Mouse (Mus musculus) MEL (cell line): ENCODE results near the gene Rnf26. TPM values are rescaled to one million over a fixed set of nuclear protein-coding genes. Genes with fewer than 3 reads are reported as not detected.

ENCODE experiments used
- DNase-seq: peaks from one replicate; pipeline ENCODE4 v3.0.0; 2011; ENCODE audit warnings: low read depth, low spot score
- H3K27ac ChIP-seq: 2 replicates; pipeline ENCODE4 v1.5.1; 2012; ENCODE audit warnings: low read depth, mild to moderate bottlenecking, control low read depth, low read length, moderate library complexity; ENCODE audit not compliant: control insufficient read depth
- H3K27me3 ChIP-seq, 2 experiments: fragments of 150-350 bp in 1 of 2; sonication (generic) in 1 of 2; 2 replicates each; pipeline ENCODE4 v1.6.1; 2012; ENCODE audit warnings: low read length in 2 of 2, mild to moderate bottlenecking in 2 of 2, improper control_type of control experiment in 1 of 2, moderate library complexity in 1 of 2; ENCODE audit not compliant: insufficient read depth in 2 of 2, control insufficient read depth in 1 of 2
- H3K36me3 ChIP-seq, 2 experiments: 2 replicates each; pipeline ENCODE4 v1.6.1; 2012 to 2014; ENCODE audit warnings: low read length in 2 of 2, improper control_type of control experiment in 1 of 2, inconsistent platforms in 1 of 2, mild to moderate bottlenecking in 1 of 2; ENCODE audit not compliant: insufficient read depth in 2 of 2, control insufficient read depth in 1 of 2
- H3K4me1 ChIP-seq, 2 experiments: fragments of 150-350 bp in 1 of 2; sonication (generic) in 1 of 2; 2 replicates each; pipeline ENCODE4 v1.6.1; 2012; ENCODE audit warnings: low read length in 2 of 2, improper control_type of control experiment in 1 of 2, mild to moderate bottlenecking in 1 of 2; ENCODE audit not compliant: insufficient read depth in 2 of 2, control insufficient read depth in 1 of 2
- H3K4me3 ChIP-seq, 2 experiments: fragments of 150-350 bp in 1 of 2; sonication (generic) in 1 of 2; 2 replicates each; pipeline ENCODE4 v1.5.1; 2012; ENCODE audit warnings: low read depth in 2 of 2, low read length in 2 of 2, mild to moderate bottlenecking in 2 of 2, moderate library complexity in 2 of 2, control low read depth in 1 of 2, improper control_type of control experiment in 1 of 2; ENCODE audit not compliant: control insufficient read depth in 1 of 2, insufficient read depth in 1 of 2
- H3K79me2 ChIP-seq: 2 replicates; pipeline ENCODE4 v1.6.1; 2012; ENCODE audit warnings: mild to moderate bottlenecking, low read length, moderate library complexity; ENCODE audit not compliant: control insufficient read depth, poor library complexity, insufficient read depth
- H3K9ac ChIP-seq: 2 replicates; pipeline ENCODE4 v1.6.1; 2012; ENCODE audit warnings: low read depth, mild to moderate bottlenecking, control low read depth, low read length, moderate library complexity; ENCODE audit not compliant: control insufficient read depth, poor library complexity, severe bottlenecking
- H3K9me3 ChIP-seq: fragments of 150-350 bp; sonication (generic); replicated peaks from 2 replicates; pipeline ENCODE4 v1.6.1; 2012; ENCODE audit warnings: mild to moderate bottlenecking, low read length, improper control_type of control experiment, moderate library complexity; ENCODE audit not compliant: insufficient read depth
- BHLHE40 ChIP-seq: IDR thresholded peaks from 2 replicates; pipeline ENCODE4 v1.6.1; 2012; ENCODE audit warnings: low read depth, mild to moderate bottlenecking, inconsistent platforms, low read length, improper control_type of control experiment, borderline replicate concordance
- CHD1 ChIP-seq: IDR thresholded peaks from 2 replicates; pipeline ENCODE4 v1.6.1; 2012; ENCODE audit warnings: low read depth, mild to moderate bottlenecking, inconsistent platforms, low read length, improper control_type of control experiment
- CTCF ChIP-seq, 3 experiments: IDR thresholded peaks in 2 of 3; conservative IDR thresholded peaks in 1 of 3; 2 replicates each; pipeline ENCODE4 v1.5.1; 2011 to 2012; ENCODE audit warnings: low read length in 3 of 3, low read depth in 2 of 3, mild to moderate bottlenecking in 2 of 3, improper control_type of control experiment in 1 of 3, inconsistent platforms in 1 of 3, mixed read lengths in 1 of 3, moderate library complexity in 1 of 3; ENCODE audit not compliant: control insufficient read depth in 1 of 3, insufficient read depth in 1 of 3, poor library complexity in 1 of 3, severe bottlenecking in 1 of 3
- E2F4 ChIP-seq: IDR thresholded peaks from 2 replicates; pipeline ENCODE4 v1.6.1; 2011; ENCODE audit warnings: low read depth, low read length, improper control_type of control experiment, borderline replicate concordance
- ELF1 ChIP-seq: IDR thresholded peaks from 2 replicates; pipeline ENCODE4 v1.6.1; 2014; ENCODE audit warnings: low read depth, mild to moderate bottlenecking, inconsistent platforms, low read length, improper control_type of control experiment, moderate library complexity
- EP300 ChIP-seq, 2 experiments: IDR thresholded peaks; 2 replicates each; pipeline ENCODE4 v1.6.1; 2011; ENCODE audit warnings: improper control_type of control experiment in 2 of 2, low read length in 2 of 2, low read depth in 1 of 2, mild to moderate bottlenecking in 1 of 2
- ETS1 ChIP-seq: IDR thresholded peaks from 2 replicates; pipeline ENCODE4 v1.6.1; 2012; ENCODE audit warnings: low read depth, mild to moderate bottlenecking, inconsistent platforms, low read length, improper control_type of control experiment, moderate library complexity
- GATA1 ChIP-seq: IDR thresholded peaks from 2 replicates; pipeline ENCODE4 v1.6.1; 2011; ENCODE audit warnings: low read depth, low read length, improper control_type of control experiment
- HCFC1 ChIP-seq: IDR thresholded peaks from 2 replicates; pipeline ENCODE4 v1.6.1; 2012; ENCODE audit warnings: low read depth, mild to moderate bottlenecking, inconsistent platforms, low read length, improper control_type of control experiment, moderate library complexity
- JUND ChIP-seq: IDR thresholded peaks from 2 replicates; pipeline ENCODE4 v1.6.1; 2011; ENCODE audit warnings: low read depth, mild to moderate bottlenecking, improper control_type of control experiment, low read length
- KAT2A ChIP-seq: conservative IDR thresholded peaks from 2 replicates; pipeline ENCODE4 v1.6.1; 2012; ENCODE audit warnings: low read depth, low read length, improper control_type of control experiment, inconsistent platforms
- MAFK ChIP-seq: IDR thresholded peaks from 2 replicates; pipeline ENCODE4 v1.6.1; 2011; ENCODE audit warnings: low read depth, mild to moderate bottlenecking, low read length, improper control_type of control experiment, borderline replicate concordance
- MAX ChIP-seq: IDR thresholded peaks from 2 replicates; pipeline ENCODE4 v1.6.1; 2011; ENCODE audit warnings: low read length, improper control_type of control experiment
- MAZ ChIP-seq: IDR thresholded peaks from 2 replicates; pipeline ENCODE4 v1.6.1; 2012; ENCODE audit warnings: low read depth, mild to moderate bottlenecking, inconsistent platforms, low read length, improper control_type of control experiment
- MEF2A ChIP-seq: IDR thresholded peaks from 2 replicates; pipeline ENCODE4 v1.6.1; 2014; ENCODE audit warnings: low read depth, mild to moderate bottlenecking, inconsistent platforms, low read length, improper control_type of control experiment; ENCODE audit not compliant: poor library complexity, insufficient replicate concordance, severe bottlenecking; ENCODE audit errors: extremely low read depth
- MXI1 ChIP-seq: IDR thresholded peaks from 2 replicates; pipeline ENCODE4 v1.6.1; 2011; ENCODE audit warnings: mild to moderate bottlenecking, low read depth, low read length, improper control_type of control experiment
- MYC ChIP-seq: IDR thresholded peaks from 2 replicates; pipeline ENCODE4 v1.6.1; 2011; ENCODE audit warnings: low read depth, mild to moderate bottlenecking, low read length, improper control_type of control experiment, moderate library complexity
- NELFE ChIP-seq: IDR thresholded peaks from 2 replicates; pipeline ENCODE4 v1.6.1; 2011; ENCODE audit warnings: low read depth, low read length, improper control_type of control experiment
- NRF1 ChIP-seq: IDR thresholded peaks from 2 replicates; pipeline ENCODE4 v1.6.1; 2014; ENCODE audit warnings: low read depth, mild to moderate bottlenecking, inconsistent platforms, low read length, improper control_type of control experiment, moderate library complexity; ENCODE audit not compliant: poor library complexity, insufficient read depth, severe bottlenecking
- POLR2A ChIP-seq, 2 experiments: IDR thresholded peaks; 2 replicates each; pipeline ENCODE4 v1.6.1; 2011 to 2012; ENCODE audit warnings: low read length in 2 of 2, mild to moderate bottlenecking in 2 of 2, control low read depth in 1 of 2, improper control_type of control experiment in 1 of 2, low read depth in 1 of 2, moderate library complexity in 1 of 2; ENCODE audit not compliant: control insufficient read depth in 1 of 2, insufficient read depth in 1 of 2, poor library complexity in 1 of 2
- POLR2AphosphoS2 ChIP-seq: IDR thresholded peaks from 2 replicates; pipeline ENCODE4 v1.6.1; 2011; ENCODE audit warnings: low read length, improper control_type of control experiment
- POLR2AphosphoS5 ChIP-seq: IDR thresholded peaks from 2 replicates; pipeline ENCODE4 v1.6.1; 2012; ENCODE audit warnings: low read depth, borderline replicate concordance, mild to moderate bottlenecking, inconsistent platforms, low read length, moderate library complexity, mixed read lengths
- RAD21 ChIP-seq: IDR thresholded peaks from 2 replicates; pipeline ENCODE4 v1.6.1; 2011; ENCODE audit warnings: mild to moderate bottlenecking, low read depth, low read length, improper control_type of control experiment
- RCOR1 ChIP-seq: IDR thresholded peaks from 2 replicates; pipeline ENCODE4 v1.6.1; 2012; ENCODE audit warnings: low read depth, mild to moderate bottlenecking, inconsistent platforms, low read length, improper control_type of control experiment
- SIN3A ChIP-seq: IDR thresholded peaks from 2 replicates; pipeline ENCODE4 v1.6.1; 2012; ENCODE audit warnings: low read length, improper control_type of control experiment, inconsistent platforms
- SMC3 ChIP-seq: IDR thresholded peaks from 2 replicates; pipeline ENCODE4 v1.6.1; 2011; ENCODE audit warnings: low read depth, low read length, improper control_type of control experiment
- TBP ChIP-seq: IDR thresholded peaks from 2 replicates; pipeline ENCODE4 v1.8.0; 2011; ENCODE audit warnings: low read depth, low read length, improper control_type of control experiment
- TCF12 ChIP-seq: IDR thresholded peaks from 2 replicates; pipeline ENCODE4 v1.6.1; 2014; ENCODE audit warnings: low read depth, mild to moderate bottlenecking, inconsistent platforms, low read length, improper control_type of control experiment, moderate library complexity
- UBTF ChIP-seq: IDR thresholded peaks from 2 replicates; pipeline ENCODE4 v1.6.1; 2012; ENCODE audit warnings: low read depth, mild to moderate bottlenecking, inconsistent platforms, low read length, improper control_type of control experiment, moderate library complexity, borderline replicate concordance; ENCODE audit not compliant: insufficient read depth
- USF1 ChIP-seq: IDR thresholded peaks from 2 replicates; pipeline ENCODE4 v1.6.1; 2014; ENCODE audit warnings: low read depth, mild to moderate bottlenecking, inconsistent platforms, low read length, improper control_type of control experiment, moderate library complexity
- USF2 ChIP-seq, 2 experiments: IDR thresholded peaks; 2 replicates each; pipeline ENCODE4 v1.6.1; 2011 to 2012; ENCODE audit warnings: improper control_type of control experiment in 2 of 2, low read length in 2 of 2, borderline replicate concordance in 1 of 2, inconsistent platforms in 1 of 2, low read depth in 1 of 2, mild to moderate bottlenecking in 1 of 2; ENCODE audit not compliant: insufficient read depth in 1 of 2
- ZC3H11A ChIP-seq: IDR thresholded peaks from 2 replicates; pipeline ENCODE4 v1.6.1; 2012; ENCODE audit warnings: low read depth, mild to moderate bottlenecking, inconsistent platforms, low read length, improper control_type of control experiment
- ZKSCAN1 ChIP-seq: IDR thresholded peaks from 2 replicates; pipeline ENCODE4 v1.6.1; 2012; ENCODE audit warnings: low read depth, mild to moderate bottlenecking, inconsistent platforms, low read length, improper control_type of control experiment, moderate library complexity
- ZMIZ1 ChIP-seq: IDR thresholded peaks from 2 replicates; pipeline ENCODE4 v1.6.1; 2012; ENCODE audit warnings: low read depth, mild to moderate bottlenecking, inconsistent platforms, low read length, improper control_type of control experiment, moderate library complexity
- ZNF384 ChIP-seq: IDR thresholded peaks from 2 replicates; pipeline ENCODE4 v1.6.1; 2012; ENCODE audit warnings: low read depth, mild to moderate bottlenecking, inconsistent platforms, low read length, improper control_type of control experiment
- polyA plus RNA-seq, 2 experiments: library from polyadenylated mRNA; stranded (reverse) in 1 of 2; unstranded in 1 of 2; fragments of >175 nt in 1 of 2; fragments of >200 nt in 1 of 2; gene quantifications; 2 replicates each; pipeline versions ENCODE4 v1.2.1 to v1.2.4; 2012; ENCODE audit warnings: low replicate concordance in 2 of 2, low read depth in 1 of 2; ENCODE audit not compliant: insufficient read length in 2 of 2, insufficient read depth in 1 of 2, missing spikeins in 1 of 2
- total RNA-seq: library from RNA; depleted of rRNA; stranded (reverse); fragments of 300-350 nt; gene quantifications from 2 replicates; pipeline ENCODE4 v1.2.3, GENCODE M21; 2012

The Rnf26 gene
- total and polyA plus RNA-seq, 3 experiments, result 14.0 to 55.1 TPM; not detected in 1

- no peak for TF ChIP-seq POLR2AphosphoS2
- peak; percentile 90; the same call in 1 of the 2 replicates for TF ChIP-seq MAZ
Measured at GRCm38 (mm10) chr9:44066785-44067225, 46.5 kb downstream of the Rnf26 start, which contains the start of gene Usp2 (continued).

- H3K27me3 ChIP-seq, result no peaks in the 10 kb centered on the region
- peak; percentile 45 for DNase-seq
- TF ChIP-seq POLR2A (IDR thresholded peaks at IDR 0.05; ENCODE audit: control insufficient read depth in 1 of 2, insufficient read depth in 1 of 2, low read depth in 1 of 2, low read length in 2 of 2, poor library complexity in 1 of 2) (no peak), ETS1 (no peak), POLR2AphosphoS5 (no peak), HCFC1 (no peak), NELFE (no peak), JUND (no peak), POLR2AphosphoS2 (no peak), GATA1 (no peak), ZNF384 (peak; percentile 52; the same call in 1 of the 2 replicates), SIN3A (no peak; the same call in 1 of the 2 replicates), USF1 (no peak), RAD21 (peak; percentile 49), USF2 (IDR thresholded peaks at IDR 0.05; ENCODE audit: borderline replicate concordance in 1 of 2, insufficient read depth in 1 of 2, low read depth in 1 of 2, low read length in 2 of 2) (no peak), CHD1 (no peak), MAX (no peak), RCOR1 (no peak), ELF1 (no peak), ZMIZ1 (no peak), MAZ (no peak), ZKSCAN1 (no peak), UBTF (no peak), NRF1 (no peak), KAT2A (no peak), ZC3H11A (peak; percentile 63), TBP (no peak), TCF12 (no peak), E2F4 (no peak), MAFK (no peak), MXI1 (no peak), BHLHE40 (no peak), SMC3 (peak; percentile 66), EP300 (IDR thresholded peaks at IDR 0.05; ENCODE audit: low read depth in 1 of 2, low read length in 2 of 2) (no peak), MEF2A (no peak), MYC (no peak), CTCF (IDR thresholded peaks at IDR 0.05 in 2 of 3, conservative IDR thresholded peaks at IDR 0.05 in 1 of 3; ENCODE audit: control insufficient read depth in 1 of 3, insufficient read depth in 1 of 3, low read depth in 2 of 3, low read length in 3 of 3, poor library complexity in 1 of 3, severe bottlenecking in 1 of 3) (peak; percentile 30 to 47 (median 31); a peak in 4 of 6 replicates)
Measured at GRCm38 (mm10) chr9:44065177-44065576, 48.1 kb downstream of the Rnf26 start.

More at GRCm38 (mm10) chr9:44065177-44065576, 48.1 kb downstream of the Rnf26 start:
- Histone ChIP-seq H3K9ac (no peak overlapping the region), H3K9me3 (no peaks in the 10 kb centered on the region), H3K27ac (no peak overlapping the region), H3K4me3 (no peak overlapping the region), H3K79me2 (no peaks in the 10 kb centered on the region; the same call in 1 of the 2 replicates), H3K36me3 (peaks cover 0 to 3% of the 10 kb centered on the region in 2 experiments; a peak in 1 of 4 replicates), H3K4me1 (peaks cover 0 to 10% of the 10 kb centered on the region in 2 experiments; a peak in 2 of 4 replicates)
